Mouse (Mus musculus) liver, embryonic 11.5 days (tissue): Measurements from ENCODE around the gene Magi1. TPM values are rescaled to one million over a fixed set of nuclear protein-coding genes. Genes with fewer than 3 reads are reported as not detected.

Source experiments
- ATAC-seq: fragments of 200-750 bp; cut with Nextera tagmentation; replicated peaks from 2 replicates; pipeline ENCODE4 v1.8.0; 2017; ENCODE audit warnings: moderate number of reproducible peaks, mild to moderate bottlenecking, moderate TSS enrichment, moderate library complexity; ENCODE audit not compliant: low FRiP score
- DNase-seq: peaks from one replicate; pipeline ENCODE4 v3.0.0-alpha.2; 2017; ENCODE audit warnings: low spot score
- H3K27ac ChIP-seq: fragments of 300-500 bp; sonication (generic); 2 replicates; pipeline ENCODE4 v1.5.1; 2014; ENCODE audit warnings: mild to moderate bottlenecking, low read depth, low read length, control low read depth
- H3K27me3 ChIP-seq: fragments of 300-500 bp; sonication (generic); replicated peaks from 2 replicates; pipeline ENCODE4 v1.6.1; 2014; ENCODE audit warnings: low read length, mixed read lengths; ENCODE audit not compliant: control insufficient read depth, insufficient read depth
- H3K36me3 ChIP-seq: fragments of 300-500 bp; sonication (generic); 2 replicates; pipeline ENCODE4 v1.6.1; 2014; ENCODE audit warnings: mild to moderate bottlenecking, low read length, moderate library complexity, mixed read lengths; ENCODE audit not compliant: control insufficient read depth, insufficient read depth
- H3K4me1 ChIP-seq: fragments of 300-500 bp; sonication (generic); replicated peaks from 2 replicates; pipeline ENCODE4 v1.6.1; 2014; ENCODE audit warnings: low read length, mixed read lengths; ENCODE audit not compliant: control insufficient read depth, insufficient read depth
- H3K4me2 ChIP-seq: fragments of 300-500 bp; sonication (generic); 2 replicates; pipeline ENCODE4 v1.6.1; 2014; ENCODE audit warnings: mild to moderate bottlenecking, control low read depth, moderate library complexity
- H3K4me3 ChIP-seq: fragments of 300-500 bp; sonication (generic); 2 replicates; pipeline ENCODE4 v1.5.1; 2014; ENCODE audit warnings: low read depth, low read length, control low read depth
- H3K9ac ChIP-seq: fragments of 300-500 bp; sonication (generic); 2 replicates; pipeline ENCODE4 v1.6.1; 2014; ENCODE audit warnings: low read depth, low read length, control low read depth
- H3K9me3 ChIP-seq: fragments of 300-500 bp; sonication (generic); 2 replicates; pipeline ENCODE4 v1.6.1; 2016; ENCODE audit warnings: low read length, inconsistent platforms, mixed read lengths; ENCODE audit not compliant: control insufficient read depth
- WGBS: fragments of 180-500 bp; shearing (Covaris S2); extraction: QIAGEN DNeasy Blood & Tissue Kit; methylation state at CpG from one replicate; pipeline ENCODE4 v1.1.7; 2014; 5-methylcytosine and 5-hydroxymethylcytosine counted together
- polyA plus RNA-seq: library from polyadenylated mRNA; unstranded; fragments of >200 nt; fragmentation: Nextera tagmentation; extraction: Ambion mirVana; gene quantifications from 2 replicates; pipeline ENCODE4 v1.2.1, GENCODE M21; 2014

Magi1 gene
- polyA plus RNA-seq, 1 experiment from 2014 or later, result 4.6 TPM

- no peak overlapping the region for H3K4me2 ChIP-seq
- WGBS, result 49% methylated on average over 5 of the region's 5 CpGs
Observed at GRCm38 (mm10) chr6:93892922-93893321, 390.8 kb downstream of the Magi1 start.

GRCm38 (mm10) chr6:93890011-93890410 lies 393.7 kb downstream of the Magi1 start:
- WGBS, result 89% methylated on average over 3 of the region's 3 CpGs

More at GRCm38 (mm10) chr6:93892922-93893321, 390.8 kb downstream of the Magi1 start:
- no peak for ATAC-seq
- H3K36me3 ChIP-seq, result no peaks in the 10 kb centered on the region
- no peak overlapping the region for H3K27ac ChIP-seq
- no peaks in the 10 kb centered on the region for H3K27me3 ChIP-seq
- no peak for DNase-seq
- H3K4me1 ChIP-seq, result no peaks in the 10 kb centered on the region
- H3K9me3 ChIP-seq, result no peaks in the 10 kb centered on the region
- H3K9ac ChIP-seq, result no peak overlapping the region
- no peak overlapping the region for H3K4me3 ChIP-seq

GRCm38 (mm10) chr6:93877337-93877736 lies 406.4 kb downstream of the Magi1 start:
- H3K9me3 ChIP-seq, result no peaks in the 10 kb centered on the region
- WGBS, result 70% methylated on average over 4 of the region's 4 CpGs
- H3K4me2 ChIP-seq, result no peak overlapping the region
- no peak overlapping the region for H3K27ac ChIP-seq
- no peak overlapping the region for H3K4me3 ChIP-seq
- H3K27me3 ChIP-seq, result no peaks in the 10 kb centered on the region
- no peaks in the 10 kb centered on the region for H3K36me3 ChIP-seq
- H3K9ac ChIP-seq, result no peak overlapping the region
- no peak for DNase-seq
- no peak for ATAC-seq
- H3K4me1 ChIP-seq, result no peaks in the 10 kb centered on the region

More at GRCm38 (mm10) chr6:93890011-93890410, 393.7 kb downstream of the Magi1 start:
- no peak overlapping the region for H3K9ac ChIP-seq
- DNase-seq (no peak), ATAC-seq (no peak)
- H3K4me2 ChIP-seq, result no peak overlapping the region
- H3K4me3 ChIP-seq, result no peak overlapping the region
- H3K36me3 ChIP-seq, result no peaks in the 10 kb centered on the region
- H3K27me3 ChIP-seq, result no peaks in the 10 kb centered on the region
- H3K4me1 ChIP-seq, result no peaks in the 10 kb centered on the region
- H3K27ac ChIP-seq, result no peak overlapping the region
- no peaks in the 10 kb centered on the region for H3K9me3 ChIP-seq

GRCm38 (mm10) chr6:93874936-93875335 lies 408.8 kb downstream of the Magi1 start:
- Histone ChIP-seq H3K27ac (no peak overlapping the region), H3K9ac (no peak overlapping the region), H3K4me2 (no peak overlapping the region), H3K9me3 (no peaks in the 10 kb centered on the region), H3K36me3 (no peaks in the 10 kb centered on the region), H3K27me3 (no peaks in the 10 kb centered on the region), H3K4me3 (no peak overlapping the region), H3K4me1 (no peaks in the 10 kb centered on the region; the same call in 1 of the 2 replicates)
- DNase-seq (no peak), ATAC-seq (no peak)
- WGBS, result 87% methylated on average over 2 of the region's 2 CpGs

GRCm38 (mm10) chr6:93874376-93874775 lies 409.3 kb downstream of the Magi1 start:
- no peak overlapping the region for H3K4me3 ChIP-seq
- DNase-seq (no peak), ATAC-seq (no peak)
- H3K27me3 ChIP-seq, result no peaks in the 10 kb centered on the region
- H3K4me2 ChIP-seq, result no peak overlapping the region
- no peak overlapping the region for H3K9ac ChIP-seq
- 86% methylated on average over 2 of the region's 2 CpGs for WGBS
- H3K4me1 ChIP-seq, result no peaks in the 10 kb centered on the region; the same call in 1 of the 2 replicates
- H3K36me3 ChIP-seq, result no peaks in the 10 kb centered on the region
- H3K27ac ChIP-seq, result no peak overlapping the region
- no peaks in the 10 kb centered on the region for H3K9me3 ChIP-seq

- Histone ChIP-seq H3K36me3 (no peaks in the 10 kb centered on the region), H3K9ac (no peak overlapping the region), H3K27ac (no peak overlapping the region), H3K4me2 (no peak overlapping the region), H3K4me1 (no peaks in the 10 kb centered on the region; the same call in 1 of the 2 replicates), H3K9me3 (no peaks in the 10 kb centered on the region), H3K4me3 (no peak overlapping the region), H3K27me3 (no peaks in the 10 kb centered on the region)
- ATAC-seq (no peak), DNase-seq (no peak)
- 70% methylated on average over 1 of the region's 1 CpGs for WGBS
Observed at GRCm38 (mm10) chr6:93873536-93873935, 410.2 kb downstream of the Magi1 start.

GRCm38 (mm10) chr6:93871516-93871915 lies 412.2 kb downstream of the Magi1 start:
- Histone ChIP-seq H3K9me3 (no peaks in the 10 kb centered on the region), H3K4me2 (no peak overlapping the region), H3K4me1 (no peaks in the 10 kb centered on the region; the same call in 1 of the 2 replicates), H3K27me3 (no peaks in the 10 kb centered on the region), H3K27ac (no peak overlapping the region), H3K4me3 (no peak overlapping the region), H3K9ac (no peak overlapping the region), H3K36me3 (no peaks in the 10 kb centered on the region)
- ATAC-seq, result no peak
- DNase-seq, result no peak
- WGBS, result 82% methylated on average over 4 of the region's 4 CpGs

- H3K36me3 ChIP-seq, result no peaks in the 10 kb centered on the region
- WGBS, result 38% methylated on average over 5 of the region's 5 CpGs
- DNase-seq (no peak), ATAC-seq (peak; percentile 65)
- no peak overlapping the region for H3K9ac ChIP-seq
- no peaks in the 10 kb centered on the region for H3K27me3 ChIP-seq
- H3K9me3 ChIP-seq, result no peaks in the 10 kb centered on the region
- no peaks in the 10 kb centered on the region; the same call in 1 of the 2 replicates for H3K4me1 ChIP-seq
- no peak overlapping the region for H3K4me3 ChIP-seq
- no peak overlapping the region for H3K4me2 ChIP-seq
- no peak overlapping the region for H3K27ac ChIP-seq
Observed at GRCm38 (mm10) chr6:93870023-93870422, 413.7 kb downstream of the Magi1 start.

GRCm38 (mm10) chr6:93862263-93862662 lies 421.5 kb downstream of the Magi1 start:
- Histone ChIP-seq H3K4me3 (no peak overlapping the region), H3K9ac (no peak overlapping the region), H3K4me1 (no peaks in the 10 kb centered on the region), H3K4me2 (no peak overlapping the region), H3K27ac (no peak overlapping the region), H3K36me3 (no peaks in the 10 kb centered on the region), H3K9me3 (no peaks in the 10 kb centered on the region), H3K27me3 (no peaks in the 10 kb centered on the region)
- DNase-seq (no peak), ATAC-seq (no peak)
- WGBS, result 86% methylated on average over 5 of the region's 5 CpGs
